Mouse (Mus musculus) thymus, adult 2 months (tissue): ENCODE results near the gene Ubr4. TPM values are rescaled to one million over a fixed set of nuclear protein-coding genes. Genes with fewer than 3 reads are reported as not detected.

Experiments
- DNase-seq: peaks from one replicate; pipeline ENCODE4 v3.0.0; 2021
- H3K27ac ChIP-seq: fragments of 200-500 bp; 2 replicates; pipeline ENCODE4 v1.5.1; 2012; ENCODE audit warnings: low read length, control low read depth; ENCODE audit not compliant: control insufficient read depth, insufficient read depth
- H3K27me3 ChIP-seq: fragments of 200-500 bp; 2 replicates; pipeline ENCODE4 v1.6.1; 2012; ENCODE audit warnings: mild to moderate bottlenecking, low read length, moderate library complexity, mixed read lengths; ENCODE audit not compliant: control insufficient read depth, insufficient read depth
- H3K36me3 ChIP-seq: fragments of 200-500 bp; 2 replicates; pipeline ENCODE4 v1.6.1; 2012; ENCODE audit warnings: mild to moderate bottlenecking, low read length, moderate library complexity; ENCODE audit not compliant: control insufficient read depth, insufficient read depth
- H3K4me1 ChIP-seq: fragments of 200-500 bp; replicated peaks from 2 replicates; pipeline ENCODE4 v1.6.1; 2012; ENCODE audit warnings: low read length; ENCODE audit not compliant: control insufficient read depth, insufficient read depth
- H3K4me3 ChIP-seq: fragments of 200-500 bp; 2 replicates; pipeline ENCODE4 v1.5.1; 2012; ENCODE audit warnings: mild to moderate bottlenecking, low read length, control low read depth, moderate library complexity; ENCODE audit not compliant: control insufficient read depth, insufficient read depth
- CTCF ChIP-seq: fragments of 200-500 bp; IDR thresholded peaks from 2 replicates; pipeline ENCODE4 v1.5.1; 2012; ENCODE audit warnings: mild to moderate bottlenecking, control low read depth, low read length, moderate library complexity, borderline replicate concordance; ENCODE audit not compliant: control insufficient read depth, poor library complexity, insufficient read depth; ENCODE audit errors: extremely low read depth
- POLR2A ChIP-seq: fragments of 200-500 bp; IDR thresholded peaks from 2 replicates; pipeline ENCODE4 v1.6.1; 2012; ENCODE audit warnings: mild to moderate bottlenecking, low read length, control low read depth, moderate library complexity; ENCODE audit not compliant: control insufficient read depth, poor library complexity, insufficient read depth; ENCODE audit errors: extremely low read depth
- WGBS: fragments of 180-500 bp; shearing (Covaris S2); methylation state at CpG from one replicate; pipeline ENCODE4 v1.1.7; 2018; 5-methylcytosine and 5-hydroxymethylcytosine counted together
- polyA plus RNA-seq: library from polyadenylated mRNA; depleted of rRNA; stranded (reverse); fragments of >200 nt; gene quantifications from 2 replicates; pipeline ENCODE4 v1.2.3, GENCODE M21; 2012

The Ubr4 gene
- polyA plus RNA-seq, 1 experiment, result 301 TPM

- WGBS, result 93% methylated on average over 2 of the region's 2 CpGs
- H3K4me3 ChIP-seq, result no peak overlapping the region
- no peaks in the 10 kb centered on the region for H3K4me1 ChIP-seq
- no peak overlapping the region for H3K27ac ChIP-seq
- no peaks in the 10 kb centered on the region for H3K27me3 ChIP-seq
- H3K36me3 ChIP-seq, result peaks cover 91% of the 10 kb centered on the region
- no peak for DNase-seq
- no peak for TF ChIP-seq CTCF
Observed at GRCm38 (mm10) chr4:139422409-139422808, 70.0 kb downstream of the Ubr4 start.

GRCm38 (mm10) chr4:139423270-139423669 lies 70.9 kb downstream of the Ubr4 start:
- Histone ChIP-seq H3K4me1 (no peaks in the 10 kb centered on the region), H3K27ac (no peak overlapping the region), H3K27me3 (no peaks in the 10 kb centered on the region), H3K36me3 (peaks cover 91% of the 10 kb centered on the region), H3K4me3 (no peak overlapping the region)
- DNase-seq, result no peak
- WGBS, result 84% methylated on average over 2 of the region's 2 CpGs
- TF ChIP-seq CTCF, result no peak
- no peak for TF ChIP-seq POLR2A

- peak; percentile 30 for DNase-seq
- TF ChIP-seq POLR2A (no peak), CTCF (peak; percentile 57; the same call in 1 of the 2 replicates)
- Histone ChIP-seq H3K36me3 (peaks cover 88% of the 10 kb centered on the region), H3K27ac (no peak overlapping the region), H3K27me3 (no peaks in the 10 kb centered on the region), H3K4me1 (no peaks in the 10 kb centered on the region), H3K4me3 (no peak overlapping the region)
- 69% methylated on average over 15 of the region's 15 CpGs for WGBS
Observed at GRCm38 (mm10) chr4:139430176-139430575, 77.8 kb downstream of the Ubr4 start.

GRCm38 (mm10) chr4:139430891-139431290 lies 78.5 kb downstream of the Ubr4 start:
- H3K27ac ChIP-seq, result no peak overlapping the region
- 97% methylated on average over 4 of the region's 4 CpGs for WGBS

GRCm38 (mm10) chr4:139432966-139433765 lies 80.8 kb downstream of the Ubr4 start:
- DNase-seq, result no peak
- H3K36me3 ChIP-seq, result peaks cover 88% of the 10 kb centered on the region
- WGBS, result 94% methylated on average over 15 of the region's 15 CpGs
- no peak overlapping the region for H3K4me3 ChIP-seq
- H3K4me1 ChIP-seq, result no peaks in the 10 kb centered on the region
- no peak for TF ChIP-seq CTCF
- TF ChIP-seq POLR2A, result no peak
- no peak overlapping the region for H3K27ac ChIP-seq
- H3K27me3 ChIP-seq, result no peaks in the 10 kb centered on the region

More at GRCm38 (mm10) chr4:139430891-139431290, 78.5 kb downstream of the Ubr4 start:
- H3K4me3 ChIP-seq, result no peak overlapping the region
- H3K27me3 ChIP-seq, result no peaks in the 10 kb centered on the region
- TF ChIP-seq CTCF, result no peak
- no peak for TF ChIP-seq POLR2A
- H3K4me1 ChIP-seq, result no peaks in the 10 kb centered on the region
- DNase-seq, result no peak
- peaks cover 88% of the 10 kb centered on the region for H3K36me3 ChIP-seq

- TF ChIP-seq POLR2A (no peak), CTCF (no peak)
- Histone ChIP-seq H3K4me3 (no peak overlapping the region), H3K4me1 (no peaks in the 10 kb centered on the region), H3K27me3 (no peaks in the 10 kb centered on the region), H3K36me3 (peaks cover 88% of the 10 kb centered on the region), H3K27ac (no peak overlapping the region)
- 94% methylated on average over 5 of the region's 5 CpGs for WGBS
- DNase-seq, result no peak
Observed at GRCm38 (mm10) chr4:139441244-139441643, 88.8 kb downstream of the Ubr4 start.
